Mouse (Mus musculus) embryonic facial prominence, embryonic 14.5 days (tissue): Measurements from ENCODE around the gene Kif1a. TPM values are rescaled to one million over a fixed set of nuclear protein-coding genes. Genes with fewer than 3 reads are reported as not detected.
A peak's percentile ranks its signal among the peaks of the same experiment; 100 is the strongest.

Experiments
- ATAC-seq: fragments of 200-750 bp; cut with Nextera tagmentation; 2 replicates; pipeline ENCODE4 v1.8.0; 2017; ENCODE audit warnings: low read depth, moderate number of reproducible peaks, moderate TSS enrichment
- DNase-seq: peaks from one replicate; pipeline ENCODE4 v3.0.0-alpha.2; 2015; ENCODE audit warnings: low spot score
- H3K27ac ChIP-seq: fragments of 300-500 bp; sonication (generic); replicated peaks from 2 replicates; pipeline ENCODE4 v1.5.1; 2014; ENCODE audit warnings: low read depth, mild to moderate bottlenecking, low read length, moderate library complexity
- H3K27me3 ChIP-seq: fragments of 300-500 bp; sonication (generic); replicated peaks from 2 replicates; pipeline ENCODE4 v1.6.1; 2014; ENCODE audit warnings: low read length; ENCODE audit not compliant: control insufficient read depth, insufficient read depth
- H3K36me3 ChIP-seq: fragments of 300-500 bp; sonication (generic); 2 replicates; pipeline ENCODE4 v1.6.1; 2014; ENCODE audit warnings: low read length, mixed read lengths; ENCODE audit not compliant: control insufficient read depth, insufficient read depth
- H3K4me1 ChIP-seq: fragments of 300-500 bp; sonication (generic); 2 replicates; pipeline ENCODE4 v1.6.1; 2014; ENCODE audit warnings: antibody characterized with exemption, low read length; ENCODE audit not compliant: control insufficient read depth, insufficient read depth
- H3K4me2 ChIP-seq: fragments of 300-500 bp; sonication (generic); 2 replicates; pipeline ENCODE4 v1.6.1; 2014; ENCODE audit warnings: low read depth, mild to moderate bottlenecking, low read length, moderate library complexity, mixed read lengths
- H3K4me3 ChIP-seq: fragments of 300-500 bp; sonication (generic); 2 replicates; pipeline ENCODE4 v1.5.1; 2014; ENCODE audit warnings: low read depth, mild to moderate bottlenecking, low read length
- H3K9ac ChIP-seq: fragments of 300-500 bp; sonication (generic); 2 replicates; pipeline ENCODE4 v1.6.1; 2014; ENCODE audit warnings: low read depth, mild to moderate bottlenecking, low read length, moderate library complexity, mixed read lengths
- H3K9me3 ChIP-seq: fragments of 300-500 bp; sonication (generic); 2 replicates; pipeline ENCODE4 v1.6.1; 2016; ENCODE audit warnings: low read length; ENCODE audit not compliant: control insufficient read depth
- WGBS: fragments of 180-500 bp; shearing (Covaris S2); extraction: QIAGEN DNeasy Blood & Tissue Kit; methylation state at CpG from one replicate; pipeline ENCODE4 v1.1.7; 2014; 5-methylcytosine and 5-hydroxymethylcytosine counted together
- polyA plus RNA-seq: library from polyadenylated mRNA; unstranded; fragments of >200 nt; fragmentation: Nextera tagmentation; extraction: Ambion mirVana; gene quantifications from 2 replicates; pipeline ENCODE4 v1.2.1, GENCODE M21; 2014

Kif1a gene
- polyA plus RNA-seq, 1 experiment from 2014 or later: 30.7 TPM

- no peaks in the 10 kb centered on the region for H3K9me3 ChIP-seq
- no peak overlapping the region for H3K4me3 ChIP-seq
- H3K27ac ChIP-seq: no peak overlapping the region
- H3K4me2 ChIP-seq: no peak overlapping the region
- H3K36me3 ChIP-seq: no peaks in the 10 kb centered on the region
- no peaks in the 10 kb centered on the region; the same call in 1 of the 2 replicates for H3K4me1 ChIP-seq
- no peaks in the 10 kb centered on the region for H3K27me3 ChIP-seq
- no peak; the same call in 1 of the 2 replicates for ATAC-seq
- no peak overlapping the region for H3K9ac ChIP-seq
- WGBS: 68% methylated on average over 10 of the region's 10 CpGs
- peak; percentile 62 for DNase-seq
Observed at GRCm38 (mm10) chr1:93130242-93130983, 28.7 kb upstream of the Kif1a start.

GRCm38 (mm10) chr1:93128710-93129349 lies 27.1 kb upstream of the Kif1a start:
- Histone ChIP-seq H3K4me2 (no peak overlapping the region), H3K4me3 (no peak overlapping the region), H3K27me3 (no peaks in the 10 kb centered on the region), H3K36me3 (no peaks in the 10 kb centered on the region), H3K9me3 (no peaks in the 10 kb centered on the region), H3K4me1 (peaks cover 2% of the 10 kb centered on the region; the same call in 1 of the 2 replicates), H3K27ac (no peak overlapping the region), H3K9ac (no peak overlapping the region)
- ATAC-seq: peak; percentile 73
- WGBS: 13% methylated on average over 6 of the region's 6 CpGs
- DNase-seq: peak; percentile 84

GRCm38 (mm10) chr1:93128209-93128608 lies 26.5 kb upstream of the Kif1a start:
- Histone ChIP-seq H3K27me3 (no peaks in the 10 kb centered on the region), H3K27ac (no peak overlapping the region), H3K36me3 (no peaks in the 10 kb centered on the region), H3K9me3 (no peaks in the 10 kb centered on the region), H3K9ac (no peak overlapping the region), H3K4me3 (no peak overlapping the region), H3K4me1 (peaks cover 6% of the 10 kb centered on the region; the same call in 1 of the 2 replicates), H3K4me2 (no peak overlapping the region)
- no peak for ATAC-seq
- DNase-seq: no peak
- WGBS: 81% methylated on average over 8 of the region's 8 CpGs

DNA sequence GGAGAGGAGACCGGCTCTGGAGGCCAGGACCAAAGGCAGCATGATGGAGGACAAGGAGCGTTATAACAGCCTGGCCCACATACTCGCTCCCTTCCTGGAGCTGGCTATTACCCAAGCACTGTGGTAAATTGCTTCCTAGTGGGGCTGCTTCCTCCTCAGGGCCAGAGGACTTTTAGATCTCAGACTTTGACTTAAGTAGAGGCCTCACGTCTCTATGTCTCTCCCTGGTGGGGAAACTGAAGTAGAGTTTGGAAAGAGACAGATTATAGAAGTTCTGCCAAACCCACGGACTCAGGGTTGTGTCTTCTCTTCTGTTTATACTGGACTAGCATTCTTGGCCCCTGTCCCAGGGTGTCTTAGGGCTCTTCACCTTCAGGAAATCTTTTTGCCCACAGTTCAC lies 23.5 kb upstream of the Kif1a start:
- no peak overlapping the region for H3K4me2 ChIP-seq
- H3K9me3 ChIP-seq: no peaks in the 10 kb centered on the region
- ATAC-seq (no peak), DNase-seq (peak; percentile 58)
- H3K27ac ChIP-seq: no peak overlapping the region
- H3K9ac ChIP-seq: no peak overlapping the region
- no peak overlapping the region for H3K4me3 ChIP-seq
- 44% methylated on average over 5 of the region's 5 CpGs for WGBS
- no peaks in the 10 kb centered on the region for H3K36me3 ChIP-seq
- peaks cover 6% of the 10 kb centered on the region; the same call in 1 of the 2 replicates for H3K4me1 ChIP-seq
- H3K27me3 ChIP-seq: no peaks in the 10 kb centered on the region

DNA sequence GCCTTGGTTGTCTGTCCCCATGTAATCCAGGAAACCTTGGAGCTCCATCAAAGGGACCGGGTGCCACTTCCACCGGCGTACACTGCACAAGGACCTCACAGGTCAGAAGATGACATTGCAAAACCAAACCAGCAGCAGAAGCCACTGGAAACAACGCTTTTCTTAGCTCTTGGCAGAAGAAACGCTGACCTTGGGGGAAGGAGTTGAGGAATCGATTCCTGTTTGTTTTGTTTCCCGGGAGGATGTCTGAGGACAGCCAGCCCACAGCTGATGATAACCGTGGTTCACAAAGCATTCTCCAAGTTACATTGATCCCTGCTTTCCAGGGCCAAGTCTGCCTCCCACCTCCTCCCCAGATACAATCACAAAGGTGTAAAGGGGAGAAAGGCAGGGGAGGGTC lies 22.3 kb upstream of the Kif1a start:
- Histone ChIP-seq H3K36me3 (no peaks in the 10 kb centered on the region), H3K4me1 (peaks cover 6% of the 10 kb centered on the region; the same call in 1 of the 2 replicates), H3K9me3 (no peaks in the 10 kb centered on the region), H3K4me2 (no peak overlapping the region), H3K9ac (no peak overlapping the region), H3K27me3 (no peaks in the 10 kb centered on the region), H3K27ac (peak overlapping the region; percentile 19; the same call in 1 of the 2 replicates), H3K4me3 (no peak overlapping the region)
- 59% methylated on average over 8 of the region's 8 CpGs for WGBS
- ATAC-seq (no peak), DNase-seq (no peak)

DNA sequence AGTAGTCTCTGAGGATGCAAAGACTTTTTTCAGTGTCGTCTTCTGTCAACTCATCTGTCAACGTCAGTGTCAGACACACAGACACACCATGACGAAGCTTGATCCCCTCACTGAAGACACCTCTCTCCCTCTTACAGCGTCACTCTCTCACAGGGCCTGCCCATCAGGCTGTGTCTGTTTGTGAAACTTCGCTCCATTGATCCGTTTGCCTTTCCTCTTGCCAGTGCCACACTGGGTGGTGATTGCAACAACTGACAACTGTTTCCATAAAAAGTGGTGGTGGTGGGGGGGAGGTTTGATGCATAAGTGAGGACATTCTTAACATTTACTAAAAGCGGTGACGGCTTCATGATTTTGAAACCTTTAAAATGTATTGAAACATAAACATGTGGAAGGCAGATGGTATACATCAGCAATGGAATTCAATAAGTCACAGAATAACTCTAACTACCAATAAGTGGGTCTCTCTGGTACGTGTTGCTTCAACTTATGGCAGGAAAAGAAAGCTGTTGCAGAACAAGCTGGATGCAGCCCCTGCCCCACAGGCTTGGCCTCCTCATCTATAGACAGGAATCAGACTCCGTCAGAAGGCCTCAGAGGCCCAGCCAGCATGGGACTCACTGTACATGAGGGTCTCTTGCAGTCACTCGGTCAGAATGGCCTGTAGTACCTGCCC lies 21.6 kb upstream of the Kif1a start:
- 60% methylated on average over 11 of the region's 11 CpGs for WGBS
- peak; percentile 54 for ATAC-seq

GRCm38 (mm10) chr1:93118816-93119215 lies 17.1 kb upstream of the Kif1a start:
- H3K4me1 ChIP-seq: peaks cover 9% of the 10 kb centered on the region; the same call in 1 of the 2 replicates
- ATAC-seq (no peak), DNase-seq (no peak)
- no peaks in the 10 kb centered on the region for H3K9me3 ChIP-seq
- no peak overlapping the region for H3K4me2 ChIP-seq
- H3K27ac ChIP-seq: no peak overlapping the region
- H3K4me3 ChIP-seq: no peak overlapping the region
- no peaks in the 10 kb centered on the region for H3K36me3 ChIP-seq
- H3K9ac ChIP-seq: no peak overlapping the region
- WGBS: 25% methylated on average over 4 of the region's 4 CpGs
- no peaks in the 10 kb centered on the region for H3K27me3 ChIP-seq

More for the DNA sequence above, 21.6 kb upstream of the Kif1a start:
- DNase-seq: peak; percentile 66
- Histone ChIP-seq H3K4me1 (peaks cover 6% of the 10 kb centered on the region; the same call in 1 of the 2 replicates), H3K4me3 (no peak overlapping the region), H3K9ac (no peak overlapping the region), H3K27me3 (no peaks in the 10 kb centered on the region), H3K9me3 (no peaks in the 10 kb centered on the region), H3K4me2 (no peak overlapping the region), H3K27ac (peak overlapping the region; percentile 19; the same call in 1 of the 2 replicates), H3K36me3 (no peaks in the 10 kb centered on the region)

DNA sequence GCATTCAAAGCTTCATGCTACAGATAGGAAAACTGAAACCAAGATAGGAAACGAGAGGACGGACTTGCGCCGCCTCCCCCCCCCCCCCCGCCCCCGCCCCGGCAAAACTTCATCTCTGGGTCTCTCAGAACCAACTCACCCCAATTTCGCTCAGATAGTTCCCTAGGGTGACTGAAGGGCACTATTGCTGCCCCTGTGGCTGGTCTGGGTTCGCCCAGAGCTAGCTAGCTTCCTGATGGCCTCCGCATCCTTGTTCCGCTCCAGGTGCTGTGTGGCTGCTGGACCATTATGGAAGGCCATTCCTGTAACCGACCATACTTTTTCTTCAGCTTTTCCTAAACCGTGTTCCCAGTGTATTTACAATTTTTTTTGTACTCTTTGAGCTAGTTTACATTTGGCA lies 13.7 kb upstream of the Kif1a start:
- Histone ChIP-seq H3K9me3 (0 out of 2 replicates have a peak, but pooled peaks cover 4% of the 10 kb centered on the region), H3K27ac (no peak overlapping the region), H3K4me2 (peak overlapping the region; percentile 63), H3K4me3 (peak overlapping the region; percentile 33), H3K27me3 (no peaks in the 10 kb centered on the region), H3K4me1 (0 out of 2 replicates have a peak, but pooled peaks cover 6% of the 10 kb centered on the region), H3K36me3 (no peaks in the 10 kb centered on the region), H3K9ac (peak overlapping the region; percentile 51)
- 20% methylated on average over 13 of the region's 13 CpGs for WGBS
- peak; percentile 58 for ATAC-seq
- no peak for DNase-seq
